Mouse (Mus musculus) stomach, postnatal 0 days (tissue): ENCODE results near the gene Bsg.

Source experiments
- CTCF ChIP-seq: IDR thresholded peaks from 2 replicates; pipeline ENCODE4 v1.5.1; 2016; ENCODE audit warnings: antibody characterized with exemption, low read depth, mild to moderate bottlenecking, moderate library complexity
- EP300 ChIP-seq: optimal IDR thresholded peaks from 2 replicates; pipeline ENCODE3; 2016; ENCODE audit warnings: antibody characterized with exemption

DNA sequence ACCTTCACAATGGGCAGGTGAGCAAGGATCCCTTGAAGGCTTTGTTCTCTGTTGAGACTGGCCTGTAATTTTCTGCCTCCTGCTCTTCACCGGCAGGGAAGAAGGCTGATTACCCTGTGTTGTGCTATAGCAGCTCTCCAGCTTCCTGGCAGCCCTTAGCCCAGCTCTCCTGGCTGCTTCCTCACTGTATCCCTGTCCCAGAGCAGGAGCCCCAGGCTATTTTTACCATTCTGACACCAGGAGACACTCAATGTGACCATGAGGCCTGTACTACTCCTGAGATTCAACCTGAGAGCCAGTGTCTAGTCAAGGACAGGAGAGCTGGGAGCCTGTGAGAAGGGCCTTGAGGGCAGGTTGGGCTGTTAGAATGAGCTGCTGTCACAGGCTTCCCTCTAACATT lies 17.6 kb upstream of the Bsg start:
- TF ChIP-seq CTCF (no peak), EP300 (no peak)
